Mouse (Mus musculus) frontal cortex, adult (tissue): ENCODE measurements around the gene Rps26.
"Not testable (repeated sequence)": the region's sequence is repeated elsewhere in the genome, so short reads cannot be mapped to it uniquely, and the experiment has no call there.

Experiments used
- ATAC-seq: cut with Nextera tagmentation; 2 replicates; pipeline ENCODE4 v1.9.2; 2017; ENCODE audit warnings: mild to moderate bottlenecking, moderate library complexity, mixed read lengths; ENCODE audit not compliant: low TSS enrichment

Gene Rps26

DNA sequence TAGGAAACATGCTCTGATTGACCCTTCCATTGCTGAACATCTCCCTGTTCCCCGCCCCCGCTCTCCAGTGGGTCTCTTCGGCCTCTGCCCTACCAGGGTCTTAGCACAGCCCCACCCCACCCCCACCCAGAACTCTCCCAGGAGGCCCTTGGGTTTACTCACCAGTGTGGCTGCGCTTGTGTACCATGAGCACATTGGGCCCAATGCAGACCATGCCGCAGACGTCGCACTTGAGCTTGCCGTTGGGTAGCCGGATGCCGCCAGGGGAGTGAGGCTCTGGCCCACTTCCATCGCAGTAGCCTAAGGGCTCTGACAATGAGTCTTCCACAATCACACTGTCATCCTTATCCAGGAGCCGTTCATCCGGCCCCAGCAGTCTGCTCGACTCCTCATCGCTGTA lies 14.3 kb upstream of the Rps26 start:
- ATAC-seq, result no peak

DNA sequence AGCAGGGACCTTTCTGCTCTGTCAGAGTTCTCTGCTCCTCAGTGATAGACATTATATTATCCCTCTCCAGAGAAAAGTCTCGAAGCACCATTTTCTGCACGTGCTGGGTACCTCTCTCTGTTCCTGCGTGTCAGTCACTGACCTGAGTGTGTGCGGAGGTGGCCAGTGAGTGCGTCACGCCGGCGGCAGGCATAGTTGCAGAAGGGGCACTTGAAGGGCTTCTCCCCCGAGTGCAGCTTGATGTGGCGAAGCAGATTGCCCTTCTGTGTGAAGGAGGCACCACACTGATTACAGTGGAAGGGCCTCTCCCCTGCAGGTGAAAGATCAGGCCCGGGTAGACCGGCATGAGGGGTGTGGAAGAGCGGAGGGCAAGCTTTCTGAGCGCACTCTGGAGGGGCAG lies 13.5 kb upstream of the Rps26 start:
- ATAC-seq, result no peak

DNA sequence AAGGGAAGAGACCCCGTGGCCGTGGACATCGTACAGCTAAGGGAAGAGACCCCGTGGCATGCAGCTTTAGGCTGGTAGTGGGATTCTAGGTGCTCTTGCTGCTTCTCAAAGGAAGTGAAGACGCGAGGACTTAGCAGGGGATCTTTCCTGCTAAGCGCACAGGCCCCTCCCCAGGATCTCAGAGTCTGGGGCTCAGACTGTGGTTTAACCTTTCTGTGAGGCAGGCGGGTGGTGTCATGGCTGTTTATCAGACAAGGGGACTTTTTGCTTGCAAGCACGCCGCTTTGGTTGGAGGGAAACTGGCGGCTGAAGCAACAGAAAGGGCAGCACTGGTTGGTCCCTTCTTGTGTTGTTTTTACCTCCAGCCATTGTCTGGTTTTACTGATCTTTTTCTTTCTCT lies 10.5 kb upstream of the Rps26 start:
- no peak for ATAC-seq

DNA sequence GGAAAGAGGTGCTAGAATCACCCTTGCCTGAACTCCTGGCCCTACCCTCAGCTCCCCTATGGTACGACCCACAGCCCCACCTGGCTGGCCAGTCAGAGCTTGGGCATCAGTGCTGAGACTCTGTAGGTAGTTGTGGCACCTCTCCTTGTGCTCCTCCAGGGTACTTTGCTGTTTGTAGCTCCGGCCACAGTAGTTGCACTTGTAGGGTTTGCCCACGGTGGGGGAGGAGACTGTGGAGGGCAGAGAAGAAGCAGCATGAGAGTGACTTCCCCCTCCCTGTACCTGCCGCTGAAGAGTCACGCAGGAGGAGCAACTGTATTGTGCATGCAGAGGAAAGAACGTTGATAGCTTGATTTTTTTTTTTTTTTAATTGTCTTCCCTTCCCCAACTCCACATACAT lies 10.0 kb upstream of the Rps26 start:
- ATAC-seq, result no peak

GRCm38 (mm10) chr10:128635697-128636096 lies 9.2 kb upstream of the Rps26 start:
- no peak for ATAC-seq

DNA sequence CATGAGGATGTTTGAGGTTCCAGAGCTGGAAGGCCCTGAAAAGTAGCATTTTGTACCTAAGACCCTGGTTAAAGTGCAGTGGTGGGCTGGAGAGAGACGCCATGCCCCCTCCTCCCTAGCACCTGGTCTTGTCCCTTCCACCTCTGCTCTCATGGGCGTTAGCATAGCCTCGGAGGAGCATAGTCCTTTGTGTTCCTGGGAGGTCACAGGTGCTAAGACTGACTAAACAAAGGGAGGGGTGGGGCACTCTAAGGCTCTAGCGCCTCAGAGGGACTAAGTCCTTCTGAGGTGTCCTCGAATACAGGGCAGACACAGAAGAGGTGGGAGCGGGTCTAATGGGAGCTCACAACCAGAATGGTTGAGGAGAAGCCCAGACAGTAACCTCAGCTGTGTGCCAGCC lies 5.0 kb upstream of the Rps26 start:
- ATAC-seq, result no peak

GRCm38 (mm10) chr10:128630306-128630705 lies 3.8 kb upstream of the Rps26 start:
- not testable (repeated sequence) for ATAC-seq

- ATAC-seq, result no peak
Observed at GRCm38 (mm10) chr10:128629746-128630145, 3.2 kb upstream of the Rps26 start.

DNA sequence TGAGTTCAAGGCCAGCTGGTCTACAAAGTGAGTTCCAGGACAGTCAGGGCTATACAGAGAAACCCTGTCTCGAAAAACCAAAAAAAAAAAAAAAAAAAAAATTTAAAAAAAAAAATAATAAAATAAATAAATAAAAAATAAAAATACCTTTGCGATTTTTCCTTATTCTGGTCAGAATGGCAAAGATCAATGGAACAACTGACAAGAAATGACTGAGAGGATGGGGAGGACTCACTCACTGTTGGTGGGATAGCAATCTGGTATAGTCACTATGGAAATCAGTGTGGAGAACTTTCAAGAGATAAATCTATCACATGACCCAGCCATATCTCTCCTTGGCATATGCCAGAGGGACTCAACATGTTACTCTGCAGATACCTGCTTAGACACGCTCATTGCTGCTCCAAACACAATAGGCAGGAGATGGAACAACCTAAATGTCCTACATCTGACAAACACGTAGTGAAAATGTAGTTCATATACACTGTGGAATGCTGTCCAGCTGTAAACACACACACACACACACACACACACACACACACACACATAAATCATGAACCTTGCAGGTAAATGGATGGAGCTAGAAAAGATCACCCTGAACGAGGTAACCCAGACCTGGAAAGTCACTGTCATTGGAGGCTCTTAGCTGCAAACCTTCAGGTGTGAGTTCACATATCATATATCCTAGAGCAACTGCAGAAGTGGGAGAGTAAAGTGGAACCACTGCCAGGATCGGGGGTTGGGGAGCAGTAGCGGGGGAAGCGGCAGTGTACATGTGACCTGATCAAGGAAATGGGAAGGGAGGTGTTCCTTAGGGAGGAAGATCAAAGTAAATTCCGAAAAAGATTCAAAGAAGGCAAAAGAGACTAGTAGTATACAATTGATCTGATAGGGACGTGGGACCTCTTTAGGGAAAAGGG lies 1.1 kb upstream of the Rps26 start:
- no peak for ATAC-seq

GRCm38 (mm10) chr10:128625287-128625894 lies 1.2 kb downstream of the Rps26 start:
- ATAC-seq, result no peak

GRCm38 (mm10) chr10:128623106-128623613 lies 3.4 kb downstream of the Rps26 start:
- ATAC-seq, result not testable (repeated sequence)

DNA sequence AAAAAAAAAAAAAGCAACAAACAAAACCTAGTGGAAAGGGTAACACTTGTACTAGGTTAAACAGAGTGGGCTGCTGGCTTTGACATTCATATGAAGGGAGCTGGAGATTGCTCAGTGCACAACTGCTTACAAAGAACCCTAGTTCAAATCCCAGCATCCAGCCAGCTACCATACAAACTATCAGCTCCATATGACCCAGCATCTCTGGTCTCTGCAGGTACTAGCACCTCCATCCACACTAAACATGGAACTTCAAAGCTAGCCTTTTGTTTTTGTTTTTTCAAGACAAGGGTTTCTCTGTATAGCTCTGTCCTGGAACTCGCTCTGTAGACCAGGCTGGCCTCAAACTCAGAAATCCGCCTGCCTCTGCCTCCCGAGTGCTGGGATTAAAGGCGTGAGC lies 3.8 kb downstream of the Rps26 start:
- ATAC-seq, result no peak

- ATAC-seq, result no peak
Observed at GRCm38 (mm10) chr10:128621986-128622520, 4.5 kb downstream of the Rps26 start.

- no peak for ATAC-seq
Observed at GRCm38 (mm10) chr10:128620241-128620640, 6.3 kb downstream of the Rps26 start.

- ATAC-seq, result not testable (repeated sequence)
Observed at GRCm38 (mm10) chr10:128619148-128619547, 7.4 kb downstream of the Rps26 start.

- ATAC-seq, result no peak
Observed at GRCm38 (mm10) chr10:128618570-128618969, 8.0 kb downstream of the Rps26 start.

DNA sequence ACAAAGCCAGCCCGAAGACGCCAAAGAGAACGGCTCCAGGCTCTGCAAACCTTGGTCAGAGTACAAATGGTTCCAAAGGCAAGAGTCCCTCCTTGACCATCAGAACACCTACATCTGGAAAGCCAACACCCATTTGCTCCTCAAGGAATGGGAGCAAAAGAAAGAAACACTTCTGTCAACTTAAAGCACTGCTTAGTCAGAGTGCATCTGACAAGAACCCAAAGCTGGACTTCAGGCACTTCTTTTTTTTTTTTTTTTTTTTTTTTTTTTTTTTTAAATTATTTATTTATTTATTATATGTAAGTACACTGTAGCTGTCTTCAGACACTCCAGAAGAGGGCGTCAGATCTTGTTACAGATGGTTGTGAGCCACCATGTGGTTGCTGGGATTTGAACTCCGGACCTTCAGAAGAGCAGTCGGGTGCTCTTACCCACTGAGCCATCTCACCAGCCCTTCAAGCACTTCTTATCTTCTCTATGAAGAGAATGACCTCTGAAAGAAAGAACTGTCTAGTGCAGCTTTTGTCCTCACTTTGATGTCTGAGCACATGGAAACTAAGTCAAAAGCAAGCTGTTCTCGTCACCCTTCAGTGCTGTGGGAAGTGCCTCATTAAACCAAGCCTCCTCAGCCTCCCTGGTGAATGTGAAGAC lies 10.6 kb downstream of the Rps26 start:
- ATAC-seq, result not testable (repeated sequence)

- no peak for ATAC-seq
Observed at GRCm38 (mm10) chr10:128614934-128615333, 11.6 kb downstream of the Rps26 start.

GRCm38 (mm10) chr10:128613820-128614219 lies 12.7 kb downstream of the Rps26 start:
- not testable (repeated sequence) for ATAC-seq

DNA sequence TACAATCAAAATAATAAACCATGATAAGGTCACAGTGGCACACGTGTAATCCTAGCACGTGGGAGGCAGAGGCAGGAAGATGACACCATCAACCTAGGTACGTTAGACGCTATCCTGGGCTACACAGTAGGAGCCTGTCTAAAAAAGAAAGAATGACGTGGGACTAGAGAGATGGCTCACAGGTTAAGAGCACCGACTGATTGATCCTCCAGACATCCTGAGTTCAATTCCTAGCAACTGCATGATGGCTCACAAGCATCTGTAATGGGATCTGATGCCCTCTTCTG lies 13.4 kb downstream of the Rps26 start:
- no peak for ATAC-seq

DNA sequence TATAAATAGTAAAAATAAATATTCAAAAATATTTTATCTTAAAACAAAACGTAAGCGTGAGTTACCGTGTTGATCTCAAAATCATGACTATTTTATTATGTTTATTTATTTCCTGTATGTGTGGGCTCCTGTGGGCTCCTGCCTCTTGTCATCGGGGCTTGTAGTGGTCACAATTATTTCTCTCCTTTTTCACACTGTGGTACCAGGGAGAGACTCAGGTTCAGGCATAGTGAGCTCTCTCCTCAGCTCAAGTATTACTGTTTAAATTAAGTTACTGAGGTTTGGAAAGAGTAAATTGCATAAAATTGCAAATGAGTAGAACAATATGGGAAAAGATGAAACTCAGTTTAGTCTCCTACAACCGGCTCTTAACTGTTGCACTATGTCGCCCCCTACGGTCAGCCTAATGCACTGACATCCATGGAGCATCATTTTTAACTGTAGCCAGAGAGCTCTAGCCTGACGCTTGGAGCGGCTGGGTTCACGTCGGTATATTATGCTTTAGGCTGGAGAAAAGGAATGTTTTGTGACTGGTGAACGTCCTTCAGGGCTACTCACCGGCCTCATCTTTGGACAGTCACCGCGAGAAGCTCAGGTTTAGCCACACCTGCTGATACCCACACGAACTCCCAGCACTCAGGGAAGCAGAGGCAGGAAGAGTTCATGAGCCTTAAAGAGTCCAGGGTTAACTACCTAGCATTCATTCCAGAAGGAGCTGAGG lies 14.0 kb downstream of the Rps26 start:
- ATAC-seq, result peak; percentile 97

DNA sequence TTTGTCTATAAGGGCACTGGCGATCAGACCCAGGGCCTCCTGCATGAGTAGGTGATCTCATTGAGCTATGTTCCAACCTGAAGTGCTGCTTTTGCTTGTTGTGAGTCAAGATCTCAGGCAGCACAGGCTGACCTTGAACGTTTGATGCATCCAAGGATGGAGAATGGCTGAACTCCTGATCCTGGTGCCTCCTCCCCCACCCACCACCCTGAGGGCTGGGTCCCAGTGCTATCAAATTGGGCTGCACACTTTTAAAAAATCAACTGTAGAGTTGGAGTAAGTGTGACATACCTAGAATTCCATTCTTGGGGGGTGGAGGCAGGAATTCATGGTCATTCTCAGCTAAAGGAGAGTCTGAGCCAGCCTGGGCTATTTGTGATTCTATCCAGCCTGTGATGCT lies 20.1 kb downstream of the Rps26 start:
- no peak for ATAC-seq
